Mouse (Mus musculus) lung, adult 18-20 months (tissue): ENCODE measurements around the gene Vps8.

Experiments
- DNase-seq, 2 experiments: peaks; one replicate each; pipeline ENCODE4 v3.0.0; 2022; ENCODE audit warnings: mixed read lengths in 2 of 2

The Vps8 gene

GRCm38 (mm10) chr16:21676791-21677190, 253.9 kb downstream of the Vps8 start:
- no peak for DNase-seq

- no peak for DNase-seq
These were observed 264.5 kb downstream of the Vps8 start for GRCm38 (mm10) chr16:21687406-21687805.

- no peak for DNase-seq
These were observed 266.2 kb downstream of the Vps8 start for GRCm38 (mm10) chr16:21689141-21689540.

- DNase-seq = no peak
These were observed 267.4 kb downstream of the Vps8 start for GRCm38 (mm10) chr16:21690216-21690755.

- DNase-seq = peak; percentile 49 to 61
These were observed 271.1 kb downstream of the Vps8 start for GRCm38 (mm10) chr16:21693981-21694462.
